Mouse (Mus musculus): ENCODE results near the gene Pcif1.

DNA sequence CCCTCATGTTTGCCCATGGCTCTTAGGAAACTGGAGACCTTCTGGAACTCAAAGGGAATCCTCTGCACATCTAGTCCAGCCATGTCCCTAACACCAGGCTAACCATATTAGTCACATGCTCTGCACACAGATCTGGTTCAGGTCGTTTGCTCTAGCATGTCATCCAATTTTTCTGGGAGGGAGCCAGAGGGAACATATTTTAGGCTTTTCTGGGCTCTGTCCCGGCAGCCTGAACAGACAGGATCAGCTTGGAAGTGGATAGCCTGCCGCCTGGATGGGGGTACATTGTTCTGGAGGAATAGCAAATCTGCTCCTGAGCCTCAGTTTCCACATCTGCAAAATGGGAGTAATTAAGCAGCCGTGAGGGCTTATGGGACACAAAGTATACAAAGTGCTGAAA, 18.0 kb upstream of the Pcif1 start:
- TF ChIP-seq CTCF (IDR thresholded peaks at IDR 0.05; ENCODE audit: low read depth, low read length) (no peak), TAL1 (conservative IDR thresholded peaks at IDR 0.05; ENCODE audit: low read depth, low read length) (no peak)

Data from G1E (cell line).